Mouse (Mus musculus) cerebellum, adult 2 months (tissue): ENCODE data around the gene Slc7a11.

Experiments
- CTCF ChIP-seq: fragments of 200-500 bp; IDR thresholded peaks from 2 replicates; pipeline ENCODE4 v1.5.1; 2011; ENCODE audit warnings: low read depth, mild to moderate bottlenecking, control low read depth, low read length, moderate library complexity, borderline replicate concordance; ENCODE audit not compliant: insufficient read depth
- POLR2A ChIP-seq: fragments of 200-500 bp; IDR thresholded peaks from 2 replicates; pipeline ENCODE4 v1.6.1; 2011; ENCODE audit warnings: low read length, control low read depth, borderline replicate concordance; ENCODE audit not compliant: insufficient read depth

DNA sequence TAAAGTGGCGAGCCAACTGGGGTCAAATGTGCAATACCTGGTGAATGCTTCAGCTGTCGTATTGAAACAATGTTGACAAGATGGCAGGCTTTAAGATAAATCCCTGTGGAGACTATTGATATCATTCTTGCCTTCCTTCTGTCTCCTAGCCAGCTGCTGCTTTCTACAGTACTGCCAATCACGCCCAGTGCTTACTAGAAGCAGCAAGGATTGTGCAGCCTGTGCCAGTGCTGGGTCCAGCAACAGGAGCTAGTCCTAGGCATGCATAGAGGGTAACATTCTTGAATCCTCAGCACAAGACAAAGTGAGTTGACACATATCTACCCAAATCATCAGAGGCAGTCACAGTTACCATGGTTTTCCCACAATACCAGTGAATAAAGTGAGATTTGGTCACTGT, 129.6 kb downstream of the Slc7a11 start:
- TF ChIP-seq CTCF (no peak), POLR2A (no peak)
